In the genomic region with DNA sequence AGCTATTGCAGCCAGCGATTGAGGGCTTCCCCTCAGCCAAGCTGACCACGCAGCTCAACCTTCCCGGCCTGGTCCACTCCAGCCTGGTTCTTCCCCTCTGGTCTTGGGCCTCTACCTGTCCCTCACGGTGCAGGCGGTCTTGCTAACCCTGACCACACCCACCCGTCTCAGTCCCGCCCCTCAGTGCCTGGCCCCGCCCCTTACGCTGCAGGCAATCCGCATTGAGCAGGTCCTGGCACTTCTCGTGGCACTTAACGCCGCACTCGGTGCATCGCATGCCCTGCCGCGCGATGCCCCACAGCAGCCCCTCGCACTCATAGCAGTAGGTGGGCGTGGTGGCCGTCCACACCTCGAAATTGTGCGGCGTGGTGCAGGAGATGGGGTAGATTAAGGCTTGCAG, we compare ENCODE assay signal across 9 mouse cellular contexts. TPM values are rescaled to one million over a fixed set of nuclear protein-coding genes. Genes with fewer than 3 reads are reported as not detected.
DNase-seq lines count a peak whose midpoint lies in the region; ATAC-seq and TF ChIP-seq lines count a peak whose summit lies in the region.
"Had no signal": no experiment of that assay in that cellular context is flagged by ENCODE, and none has a peak within 500 bp of the region (broad histone marks: within the 10 kb centered on the region; RNA-seq: fewer than 3 reads in every experiment).

No protein-coding gene starts in this region.

- no peaks in the 10 kb centered on the region for H3K9me3 ChIP-seq in heart, embryonic 10.5 days
- H3K9me3 ChIP-seq in hindbrain, embryonic 12.5 days (replicated peaks): no peaks in the 10 kb centered on the region
- H3K9me3 ChIP-seq in liver, embryonic 14.5 days (ENCODE audit: control insufficient read depth, low read length): no peaks in the 10 kb centered on the region

- 1% methylated on average over 24 of the region's 24 CpGs for WGBS in heart, embryonic 10.5 days
- 2% methylated on average over 24 of the region's 24 CpGs for WGBS in hindbrain, embryonic 12.5 days
- WGBS in liver, embryonic 14.5 days (ENCODE audit: insufficient replicate concordance): 1% methylated on average over 24 of the region's 24 CpGs

- H3K36me3 ChIP-seq in heart, embryonic 10.5 days: no peaks in the 10 kb centered on the region
- peaks cover 19% of the 10 kb centered on the region for H3K36me3 ChIP-seq in hindbrain, embryonic 12.5 days
- H3K36me3 ChIP-seq in liver, embryonic 14.5 days (replicated peaks; ENCODE audit: control insufficient read depth, insufficient read depth, low read depth): no peaks in the 10 kb centered on the region

- DNase-seq in heart, embryonic 10.5 days (ENCODE audit: low spot score): no peak
- no peak for DNase-seq in heart, postnatal 4 days
- DNase-seq in ZHBTc4 (ENCODE audit: low read depth, low spot score) (peak; percentile 80), adipocyte (ENCODE audit: low spot score) (no peak)
- DNase-seq in liver, embryonic 14.5 days (ENCODE audit: low read depth in 3 of 3, low spot score in 3 of 3): no peak
- peak; percentile 59 for DNase-seq in retina, postnatal 1 day
- no peak for DNase-seq in frontal cortex, postnatal 14 days (ENCODE audit: low spot score in 2 of 2)

- peaks cover 96% of the 10 kb centered on the region for H3K27me3 ChIP-seq in heart, embryonic 10.5 days (ENCODE audit: insufficient read depth, poor library complexity, severe bottlenecking)
- H3K27me3 ChIP-seq in hindbrain, embryonic 12.5 days: peaks cover 80% of the 10 kb centered on the region
- H3K27me3 ChIP-seq in liver, embryonic 14.5 days (ENCODE audit: control insufficient read depth, insufficient read depth, low read length): peaks cover 14% of the 10 kb centered on the region
- H3K27me3 ChIP-seq: CH12.LX had no signal

- peak overlapping the region; percentile 34 for H3K4me2 ChIP-seq in hindbrain, embryonic 12.5 days (replicated peaks)
- H3K4me2 ChIP-seq in liver, embryonic 14.5 days (ENCODE audit: low read depth): peak overlapping the region; percentile 30; the same call in 1 of the 2 replicates

- H3K27ac ChIP-seq in heart, embryonic 10.5 days: no peak overlapping the region
- no peak overlapping the region for H3K27ac ChIP-seq in hindbrain, embryonic 12.5 days
- no peak overlapping the region for H3K27ac ChIP-seq in liver, embryonic 14.5 days

- peak; percentile 32; the same call in 1 of the 2 replicates for ATAC-seq in hindbrain, embryonic 12.5 days (ENCODE audit: low FRiP score)
- peak; percentile 44; the same call in 1 of the 2 replicates for ATAC-seq in liver, embryonic 14.5 days (ENCODE audit: insufficient read depth)

- TF ChIP-seq EP300 in liver, embryonic 14.5 days (IDR thresholded peaks at IDR 0.05; ENCODE audit: low read depth): no peak

- peak overlapping the region; percentile 34 for H3K4me3 ChIP-seq in heart, embryonic 10.5 days
- H3K4me3 ChIP-seq in hindbrain, embryonic 12.5 days: no peak overlapping the region
- H3K4me3 ChIP-seq in liver, embryonic 14.5 days (ENCODE audit: insufficient read depth in 1 of 2, low read depth in 2 of 2, low read length in 2 of 2): no peak overlapping the region

- 0 out of 2 replicates have a peak overlapping the region, but pooled peaks have one; percentile 9 for H3K9ac ChIP-seq in hindbrain, embryonic 12.5 days
- no peak overlapping the region for H3K9ac ChIP-seq in liver, embryonic 14.5 days (replicated peaks)

- TF ChIP-seq CTCF in liver, embryonic 14.5 days (IDR thresholded peaks at IDR 0.05; ENCODE audit: low read depth): no peak

- H3K4me1 ChIP-seq in heart, embryonic 10.5 days: peaks cover 12% of the 10 kb centered on the region
- H3K4me1 ChIP-seq in hindbrain, embryonic 12.5 days: peaks cover 6% of the 10 kb centered on the region
- no peaks in the 10 kb centered on the region for H3K4me1 ChIP-seq in liver, embryonic 14.5 days (replicated peaks; ENCODE audit: control insufficient read depth in 2 of 2, insufficient read depth in 2 of 2, low read length in 1 of 2)

RNA-seq across cellular contexts. Expression of a gene that starts 17.0 kb away (rescaled TPM):
- 0.31 and 0.48 TPM in 2 replicates for polyA plus RNA-seq in heart, embryonic 10.5 days (2016; fragmentation: Nextera tagmentation; extraction: Ambion mirVana)
- total RNA-seq in heart, postnatal 4 days (2021): 1 to 10 TPM; 1.3 to 1.4 TPM
- 13.9 and 16.1 TPM in 2 replicates for polyA plus RNA-seq in hindbrain, embryonic 12.5 days (2016; fragmentation: Nextera tagmentation; extraction: Ambion mirVana)
- polyA plus RNA-seq in liver, embryonic 14.5 days (2012; rRNA removed): 0.13 and 0.15 TPM in 2 replicates
- 0.18 and 0.34 TPM in 2 replicates for polyA plus RNA-seq in liver, embryonic 14.5 days (2014; fragmentation: Nextera tagmentation; extraction: Ambion mirVana)

RNA-seq across cellular contexts. Expression of a gene that starts 21.5 kb away (rescaled TPM):
- 6.7 and 9.7 TPM in 2 replicates for polyA plus RNA-seq in heart, embryonic 10.5 days (2016; fragmentation: Nextera tagmentation; extraction: Ambion mirVana)
- 10 to 100 TPM; 15.8 TPM for total RNA-seq in heart, postnatal 4 days (2021)
- polyA plus RNA-seq in hindbrain, embryonic 12.5 days (2016; fragmentation: Nextera tagmentation; extraction: Ambion mirVana): 3.7 and 3.8 TPM in 2 replicates
- polyA plus RNA-seq in liver, embryonic 14.5 days (2012; rRNA removed): 3.8 and 4.0 TPM in 2 replicates
- polyA plus RNA-seq in liver, embryonic 14.5 days (2014; fragmentation: Nextera tagmentation; extraction: Ambion mirVana): 3.0 and 3.1 TPM in 2 replicates

RNA-seq across cellular contexts. Expression of a gene that starts 34.4 kb away (rescaled TPM):
- 0.99 and 1.5 TPM in 2 replicates for polyA plus RNA-seq in heart, embryonic 10.5 days (2016; fragmentation: Nextera tagmentation; extraction: Ambion mirVana)
- total RNA-seq in heart, postnatal 4 days (2021): 1 to 10 TPM; 6.6 to 6.9 TPM
- polyA plus RNA-seq in hindbrain, embryonic 12.5 days (2016; fragmentation: Nextera tagmentation; extraction: Ambion mirVana): 0.69 TPM in 1 of 2 replicates, not detected in the other
- 0.48 and 0.73 TPM in 2 replicates for polyA plus RNA-seq in liver, embryonic 14.5 days (2012; rRNA removed)
- polyA plus RNA-seq in liver, embryonic 14.5 days (2014; fragmentation: Nextera tagmentation; extraction: Ambion mirVana): 1.2 and 1.5 TPM in 2 replicates

RNA-seq across cellular contexts. Expression of a gene that starts 43.8 kb away (rescaled TPM):
- 54.4 and 60.5 TPM in 2 replicates for polyA plus RNA-seq in heart, embryonic 10.5 days (2016; fragmentation: Nextera tagmentation; extraction: Ambion mirVana)
- 10 to 100 TPM; 48.0 to 50.3 TPM for total RNA-seq in heart, postnatal 4 days (2021)
- polyA plus RNA-seq in hindbrain, embryonic 12.5 days (2016; fragmentation: Nextera tagmentation; extraction: Ambion mirVana): 63.7 and 65.9 TPM in 2 replicates
- polyA plus RNA-seq in liver, embryonic 14.5 days (2012; rRNA removed): 30.9 and 31.4 TPM in 2 replicates
- polyA plus RNA-seq in liver, embryonic 14.5 days (2014; fragmentation: Nextera tagmentation; extraction: Ambion mirVana): 20.5 and 20.7 TPM in 2 replicates

RNA-seq across cellular contexts. Expression of a gene that starts 47.0 kb away (rescaled TPM):
- 1.6 and 2.9 TPM in 2 replicates for polyA plus RNA-seq in heart, embryonic 10.5 days (2016; fragmentation: Nextera tagmentation; extraction: Ambion mirVana)
- 1 to 10 TPM; 7.5 to 7.6 TPM for total RNA-seq in heart, postnatal 4 days (2021)
- polyA plus RNA-seq in hindbrain, embryonic 12.5 days (2016; fragmentation: Nextera tagmentation; extraction: Ambion mirVana): 0.59 and 0.86 TPM in 2 replicates
- polyA plus RNA-seq in liver, embryonic 14.5 days (2012; rRNA removed): 2.2 and 2.5 TPM in 2 replicates
- polyA plus RNA-seq in liver, embryonic 14.5 days (2014; fragmentation: Nextera tagmentation; extraction: Ambion mirVana): 1.8 and 2.0 TPM in 2 replicates

Comparison
In these comparisons a context has a peak if more than half of its experiments do, and no peak if none do; other contexts are left out.
1. DNase-seq: peak in ZHBTc4 (single experiment) and retina, postnatal 1 day (single experiment); none in heart, embryonic 10.5 days (single experiment), heart, postnatal 4 days (single experiment), liver, embryonic 14.5 days (0 of 3), frontal cortex, postnatal 14 days (0 of 2) and adipocyte (single experiment).
2. RNA of a gene that starts 17.0 kb away (polyA plus RNA-seq): 13.9 to 16.1 TPM in hindbrain, embryonic 12.5 days; 0.31 to 0.48 TPM in heart, embryonic 10.5 days and 0.13 to 0.34 TPM in liver, embryonic 14.5 days; every median in the first group is over 10 times any median in the second.